Mouse (Mus musculus) cerebral cortex, adult 2 months (tissue): ENCODE data around the gene 8030474K03Rik.

ENCODE experiments used
- WGBS: fragments of 180-500 bp; shearing (Covaris S2); methylation state at CpG from one replicate; pipeline ENCODE4 v1.1.7; 2018; 5-methylcytosine and 5-hydroxymethylcytosine counted together

8030474K03Rik gene

GRCm38 (mm10) chrX:101794342-101794741, at the start of gene 8030474K03Rik, which contains the start of gene Gm4779:
8030474K03Rik (plus strand) TSS chrX:101794656.
Gm4779 (minus strand) TSS chrX:101794423.
- WGBS = 93% methylated on average over 35 of the region's 35 CpGs

GRCm38 (mm10) chrX:101750144-101750543, 44.3 kb upstream of the 8030474K03Rik start:
- 71% methylated on average over 4 of the region's 4 CpGs for WGBS

GRCm38 (mm10) chrX:101754478-101754877, 40.0 kb upstream of the 8030474K03Rik start:
- 33% methylated on average over 5 of the region's 5 CpGs for WGBS

GRCm38 (mm10) chrX:101764621-101765020, 29.8 kb upstream of the 8030474K03Rik start:
- 66% methylated on average over 5 of the region's 5 CpGs for WGBS

- 29% methylated on average over 4 of the region's 4 CpGs for WGBS
Observed at GRCm38 (mm10) chrX:101765111-101765510, 29.3 kb upstream of the 8030474K03Rik start.

GRCm38 (mm10) chrX:101767280-101767679, 27.2 kb upstream of the 8030474K03Rik start:
- whole genome bisulfite sequencing = 65% methylated on average over 7 of the region's 7 CpGs

- WGBS = 62% methylated on average over 2 of the region's 2 CpGs
Observed at GRCm38 (mm10) chrX:101769478-101769877, 25.0 kb upstream of the 8030474K03Rik start.

GRCm38 (mm10) chrX:101770307-101770706, 24.1 kb upstream of the 8030474K03Rik start:
- 75% methylated on average over 3 of the region's 3 CpGs for WGBS

GRCm38 (mm10) chrX:101772035-101772434, 22.4 kb upstream of the 8030474K03Rik start:
- 28% methylated on average over 5 of the region's 5 CpGs for WGBS

- WGBS = 53% methylated on average over 4 of the region's 4 CpGs
Observed at GRCm38 (mm10) chrX:101791551-101791950, 2.9 kb upstream of the 8030474K03Rik start.

- 38% methylated on average over 2 of the region's 2 CpGs for WGBS
Observed at GRCm38 (mm10) chrX:101805512-101805911, 11.1 kb downstream of the 8030474K03Rik start.

- 58% methylated on average over 3 of the region's 3 CpGs for WGBS
Observed at GRCm38 (mm10) chrX:101811750-101812149, 17.3 kb downstream of the 8030474K03Rik start.

- 58% methylated on average over 1 of the region's 1 CpGs for WGBS
Observed at GRCm38 (mm10) chrX:101819163-101819562, 24.7 kb downstream of the 8030474K03Rik start.

- WGBS = 77% methylated on average over 5 of the region's 5 CpGs
Observed at GRCm38 (mm10) chrX:101847191-101847795, 52.8 kb downstream of the 8030474K03Rik start.
